Mouse (Mus musculus): ENCODE results near the gene Lypla2.
"Not testable (repeated sequence)": the region's sequence is repeated elsewhere in the genome, so short reads cannot be mapped to it uniquely, and the experiment has no call there.

Lypla2 gene

DNA sequence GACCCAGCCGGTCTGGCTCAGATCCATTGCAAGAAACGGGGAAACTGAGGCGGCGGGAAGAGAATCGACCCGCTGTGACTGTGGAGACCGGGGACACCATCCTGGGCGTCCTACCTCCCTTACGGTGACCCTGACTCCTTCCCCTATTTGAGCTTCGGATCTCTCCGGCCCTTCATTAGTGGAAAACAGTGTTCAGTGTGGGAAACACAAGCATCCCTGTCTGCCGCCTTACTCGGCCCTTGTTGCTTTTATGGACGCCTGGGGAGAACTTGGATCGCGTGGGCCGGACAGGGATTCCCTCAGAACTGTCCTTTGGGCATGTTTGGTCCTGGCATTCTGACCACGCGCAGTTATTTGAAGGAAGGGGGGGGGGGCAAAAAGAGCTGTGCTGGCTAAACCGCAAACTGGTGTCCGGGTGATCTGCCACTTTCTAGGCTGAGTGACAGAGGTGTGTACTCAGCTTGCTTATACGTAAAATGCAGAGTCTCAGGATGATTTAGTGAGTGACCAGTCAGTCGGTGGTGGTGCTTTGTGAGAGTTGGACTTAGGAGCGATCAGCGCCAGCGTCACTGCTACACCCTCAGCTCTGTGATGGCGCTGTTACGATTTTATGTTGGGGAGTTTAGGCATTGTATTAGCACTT is 25.6 kb downstream of the Lypla2 start:
- DNase-seq = peak in 1 of 2 experiments; percentile 68

DNA sequence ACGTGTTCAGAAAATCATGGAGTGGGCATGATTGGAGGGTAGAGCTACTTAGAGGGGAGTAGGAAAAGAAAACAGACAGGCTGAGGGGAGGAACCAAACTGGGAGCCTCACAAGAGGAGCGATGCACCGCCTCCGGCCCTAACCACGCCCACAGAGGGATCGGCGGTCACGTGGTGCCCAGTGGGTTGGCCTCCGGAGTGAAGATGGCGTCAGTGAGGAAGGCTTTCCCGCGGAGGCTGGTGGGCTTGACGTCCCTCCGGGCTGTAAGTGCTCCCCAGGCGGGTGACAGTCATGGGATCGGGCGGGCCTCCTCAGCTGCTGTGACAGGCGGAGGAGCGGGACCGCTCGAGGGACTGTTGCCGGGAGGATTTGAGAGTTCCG is 26.2 kb downstream of the Lypla2 start, which contains the start of gene Hmgcl:
Gene Hmgcl, plus strand, starts transcription at position 171 of the 381 bp plus-strand sequence.
- DNase-seq = peak; percentile 96 to 97

DNA sequence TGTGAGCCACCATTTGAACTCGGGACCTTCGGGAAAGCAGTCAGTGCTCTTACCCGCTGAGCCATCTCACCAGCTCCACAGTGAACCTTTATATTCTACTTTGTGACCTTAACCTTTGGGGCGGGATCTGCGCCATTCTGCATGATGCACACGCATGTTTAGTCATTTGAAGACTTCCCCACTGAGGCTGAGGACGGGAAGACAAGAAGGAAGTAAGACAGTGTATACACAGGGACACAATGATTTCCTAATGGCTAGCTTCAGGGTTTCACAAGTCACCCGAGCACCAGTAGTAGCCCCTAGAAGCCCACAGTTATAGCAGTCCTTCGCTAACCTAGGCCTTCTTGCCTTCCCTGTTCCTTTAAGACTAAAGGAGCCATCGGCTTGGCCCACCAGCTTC is 26.7 kb downstream of the Lypla2 start:
- peak in 1 of 2 experiments; percentile 21 for DNase-seq

DNA sequence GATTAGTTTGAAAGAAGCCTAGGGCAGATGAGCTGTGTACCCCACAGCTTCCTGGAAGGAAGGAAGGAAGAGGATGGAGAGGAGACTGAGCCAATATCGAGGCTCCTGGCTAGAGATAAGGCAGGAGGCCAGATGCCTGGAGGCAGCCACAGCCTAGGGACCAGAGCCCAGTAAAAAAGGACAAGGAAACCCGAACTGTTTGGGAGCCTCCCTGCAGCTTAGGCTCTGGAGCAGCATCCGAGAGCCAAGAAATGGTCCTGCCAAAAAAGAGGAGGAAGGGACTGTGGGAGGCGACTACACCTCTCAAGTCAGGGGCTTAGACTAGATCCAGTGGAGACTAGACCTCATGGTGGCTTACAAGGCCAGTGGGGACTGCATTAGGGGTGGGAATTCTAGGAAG is 29.0 kb downstream of the Lypla2 start:
- DNase-seq = peak in 1 of 2 experiments; percentile 58

DNA sequence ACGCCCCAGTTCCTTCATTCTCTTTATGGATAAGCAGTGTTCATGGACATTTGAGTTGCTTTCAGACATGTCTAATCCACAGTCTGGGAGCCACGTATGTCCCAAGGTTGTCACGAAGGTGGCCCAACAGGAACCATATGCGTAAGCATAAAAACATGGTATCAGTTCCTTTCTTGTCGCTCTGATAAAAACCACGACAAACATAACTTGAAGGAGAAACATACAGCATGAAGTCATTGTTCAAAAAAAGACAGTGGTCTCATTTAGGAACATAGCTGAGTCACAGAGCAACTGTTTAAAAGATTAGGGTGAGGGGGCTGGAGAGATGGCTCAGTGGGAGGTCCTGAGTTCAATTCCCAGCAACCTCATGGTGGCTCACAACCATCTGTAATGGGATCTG is 30.2 kb downstream of the Lypla2 start:
- no peak for DNase-seq

DNA sequence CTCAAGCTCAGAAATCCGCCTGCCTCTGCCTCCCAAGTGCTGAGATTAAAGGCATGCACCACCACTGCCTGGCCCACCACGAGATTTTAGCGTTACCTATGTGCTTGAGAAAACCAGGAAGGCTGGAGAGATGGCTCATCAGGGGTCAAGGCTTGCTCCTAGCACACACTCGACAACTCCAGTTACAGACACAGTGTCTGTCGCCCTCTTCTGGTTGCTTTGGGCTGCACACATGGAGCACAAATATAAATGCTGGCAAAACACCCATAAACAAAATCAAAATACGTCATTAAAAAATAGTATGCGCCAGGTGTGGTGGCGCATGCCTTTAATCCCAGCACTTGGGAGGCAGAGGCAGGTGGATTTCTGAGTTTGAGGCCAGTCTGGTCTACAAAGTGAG is 31.4 kb downstream of the Lypla2 start:
- DNase-seq = not testable (repeated sequence)

DNA sequence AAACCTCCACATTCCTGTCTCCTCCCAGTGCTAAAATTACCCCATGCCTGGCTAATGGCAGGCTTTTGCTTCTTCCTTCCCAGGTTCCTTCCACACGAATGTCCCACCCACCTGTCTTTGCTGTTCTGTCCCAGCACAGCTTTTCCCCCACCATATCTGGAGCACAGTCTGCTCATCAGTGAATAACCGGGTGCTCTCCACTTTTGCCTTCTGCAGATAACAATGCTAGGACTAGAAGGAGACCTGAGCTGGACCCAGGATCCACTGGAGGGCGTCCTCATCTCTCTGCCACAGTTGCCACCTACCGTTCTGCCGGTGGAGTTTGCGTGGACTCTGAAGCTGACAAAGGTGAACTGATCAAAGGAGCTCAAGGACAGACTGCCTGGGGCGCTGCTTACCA is 33.6 kb downstream of the Lypla2 start:
- DNase-seq = no peak

DNA sequence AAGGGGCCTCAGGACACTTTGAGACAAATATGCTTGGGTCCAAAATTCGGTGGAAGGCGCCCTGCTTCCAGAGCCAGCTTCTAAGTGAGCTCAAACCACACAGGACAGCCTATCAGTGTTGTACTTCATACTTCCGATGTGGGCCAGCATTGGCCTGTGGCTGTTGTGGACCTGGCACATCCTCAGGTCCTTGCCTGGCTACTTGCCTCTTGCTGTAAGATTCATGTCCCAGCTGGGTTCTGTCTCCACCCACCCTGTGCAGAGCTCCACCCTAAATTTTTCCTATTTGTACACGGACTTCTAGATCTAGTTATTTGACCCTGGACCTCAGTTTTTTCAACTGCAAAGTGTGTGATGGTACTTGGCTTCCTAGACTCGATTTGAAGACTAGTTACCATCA is 36.9 kb downstream of the Lypla2 start:
- no peak for DNase-seq

DNA sequence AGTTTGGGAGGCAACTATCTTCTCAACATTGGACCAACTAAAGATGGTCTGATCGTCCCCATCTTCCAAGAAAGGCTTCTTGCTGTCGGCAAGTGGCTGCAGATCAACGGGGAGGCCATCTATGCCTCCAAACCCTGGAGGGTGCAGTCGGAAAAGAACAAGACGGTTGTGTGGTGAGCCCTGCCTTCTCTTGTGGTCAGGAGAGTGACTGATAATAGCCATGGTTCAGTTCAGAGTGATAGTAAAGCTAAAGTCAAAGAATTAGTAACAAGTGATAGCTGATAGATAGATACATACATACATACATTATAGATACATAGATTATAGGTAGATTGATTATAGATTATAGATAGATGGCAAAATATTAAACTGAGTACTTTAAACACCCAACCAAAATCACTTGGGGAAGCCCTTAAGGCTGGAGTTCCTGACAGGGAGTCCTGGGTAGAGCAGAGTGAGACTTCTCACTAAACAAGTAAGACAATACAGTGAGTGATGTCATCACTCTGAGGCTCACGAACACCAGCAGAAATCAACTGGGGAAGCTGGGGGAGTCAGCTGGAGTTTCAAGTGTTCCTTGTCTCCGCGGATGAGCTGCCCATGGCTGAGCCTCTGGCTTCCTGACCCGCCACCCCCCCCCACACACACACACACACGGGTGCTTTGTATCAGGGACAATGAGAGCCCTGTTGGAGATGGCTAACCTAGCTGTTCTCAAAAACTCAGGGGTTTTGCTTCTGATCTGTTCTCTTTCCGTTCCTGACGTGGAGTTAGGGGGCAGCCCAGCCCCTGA is 37.5 kb downstream of the Lypla2 start:
- no peak for DNase-seq

DNA sequence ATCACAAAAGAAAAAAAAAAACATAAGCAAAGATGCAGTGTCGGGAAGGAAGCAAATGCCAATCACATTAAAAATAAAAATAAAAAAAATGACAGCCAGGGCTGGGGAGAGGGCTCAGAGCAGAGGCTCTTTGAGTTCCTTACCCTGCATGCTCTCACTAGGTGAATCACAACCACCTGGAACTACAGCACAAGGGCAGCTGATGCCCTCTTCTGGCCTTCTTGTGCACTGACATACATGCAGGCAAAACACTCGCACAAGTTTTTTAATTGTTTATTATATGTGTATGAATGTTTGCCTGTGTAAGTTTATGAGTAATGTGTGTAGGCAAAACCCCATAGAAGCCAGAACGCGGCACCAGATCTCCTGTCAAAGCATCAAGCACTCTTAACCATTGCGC is 40.6 kb downstream of the Lypla2 start:
- peak in 1 of 2 experiments; percentile 36 for DNase-seq

DNA sequence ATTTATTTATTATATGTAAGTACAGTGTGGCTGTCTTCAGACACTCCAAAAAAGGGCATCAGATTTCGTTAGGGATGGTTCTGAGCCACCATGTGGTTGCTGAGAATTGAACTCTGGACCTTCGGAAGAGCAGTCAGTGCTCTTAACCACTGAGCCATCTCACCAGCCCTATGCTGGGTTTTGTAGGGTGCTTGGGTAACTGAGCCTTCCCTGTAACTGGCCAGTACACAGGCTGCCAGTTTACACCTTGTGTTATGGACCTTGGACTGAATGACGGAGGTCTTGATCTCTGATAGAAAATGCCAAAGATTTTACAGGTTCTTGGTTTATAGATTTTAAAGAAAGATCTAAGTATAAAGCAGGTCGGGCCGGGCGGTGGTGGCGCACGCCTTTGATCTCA is 42.2 kb downstream of the Lypla2 start:
- DNase-seq = no peak

DNA sequence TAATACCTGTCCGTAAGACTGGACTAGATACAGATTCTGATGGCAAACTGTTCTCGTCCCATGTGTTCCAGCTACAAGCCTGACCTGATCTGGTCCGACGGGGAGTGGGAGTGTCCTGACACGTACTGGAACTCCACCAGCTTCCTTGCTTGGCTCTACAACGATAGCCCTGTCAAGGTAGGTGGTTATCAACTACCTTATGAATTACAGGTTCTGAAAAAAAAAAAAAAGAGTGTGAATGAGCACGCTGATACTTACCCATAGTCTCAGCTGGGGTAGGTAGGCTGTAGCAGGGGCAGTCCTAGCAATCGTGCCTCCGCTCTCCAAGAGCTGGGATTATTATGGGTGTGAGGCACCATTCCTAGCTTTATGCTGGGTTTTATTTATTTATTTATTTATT is 42.6 kb downstream of the Lypla2 start:
- no peak for DNase-seq

DNA sequence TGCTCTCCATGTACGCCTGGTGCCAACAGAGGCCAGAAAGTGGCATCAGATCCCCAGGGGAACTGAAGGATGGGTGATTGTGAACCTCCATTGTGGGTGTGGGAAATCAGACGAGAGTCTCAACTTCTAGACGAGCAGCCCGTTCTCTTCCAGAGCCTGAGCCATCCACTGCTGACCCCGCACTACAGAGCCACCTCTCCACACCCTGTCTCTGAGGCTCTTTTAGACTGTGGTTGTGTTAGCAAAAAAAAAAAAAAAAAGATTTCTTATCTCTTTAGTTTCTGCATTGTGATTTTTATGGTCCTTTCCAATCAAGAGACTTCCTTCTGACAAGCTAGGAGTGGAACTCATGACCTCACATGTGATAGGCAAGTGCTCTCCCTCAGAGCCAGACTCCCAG is 43.0 kb downstream of the Lypla2 start:
- no peak for DNase-seq

DNA sequence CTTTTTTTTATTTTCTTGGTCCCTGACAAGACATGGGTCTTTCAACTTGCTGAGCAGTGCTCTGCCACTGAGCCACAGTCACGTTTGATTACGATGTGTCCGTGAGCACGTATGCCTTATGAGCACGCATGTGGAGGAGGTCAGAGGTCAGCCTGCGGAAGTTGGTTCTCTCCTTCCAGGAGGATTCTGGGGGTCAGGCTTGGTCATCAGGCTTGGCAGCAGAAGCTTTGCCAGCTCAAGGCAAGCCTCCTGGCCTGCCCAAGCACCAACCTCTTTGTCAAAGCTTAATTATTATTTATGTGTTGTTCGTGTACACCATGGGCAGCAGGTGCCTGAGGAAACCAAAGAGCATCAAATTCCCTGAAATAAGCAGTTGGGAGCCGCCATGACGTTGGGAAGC is 44.0 kb downstream of the Lypla2 start:
- no peak for DNase-seq

DNA sequence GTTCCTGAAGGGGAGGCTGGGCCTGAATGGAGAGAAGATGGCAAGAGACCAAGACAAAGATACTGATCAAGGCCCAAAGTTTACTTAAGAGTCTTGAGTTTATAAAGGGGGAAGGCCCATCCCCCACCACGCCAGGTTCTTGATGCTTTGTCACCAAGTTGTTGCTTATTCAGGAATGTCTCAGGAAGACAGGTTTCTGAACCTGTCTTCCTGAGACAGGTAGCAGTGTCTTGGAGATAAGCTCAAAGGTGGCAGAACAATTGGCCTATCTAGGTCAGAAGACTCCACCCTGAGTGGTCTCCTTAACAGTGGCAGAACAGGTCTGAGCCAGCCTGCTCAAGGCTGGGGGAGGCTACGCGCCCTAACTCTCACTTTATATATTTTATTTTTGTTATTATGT is 45.6 kb downstream of the Lypla2 start:
- no peak for DNase-seq

DNA sequence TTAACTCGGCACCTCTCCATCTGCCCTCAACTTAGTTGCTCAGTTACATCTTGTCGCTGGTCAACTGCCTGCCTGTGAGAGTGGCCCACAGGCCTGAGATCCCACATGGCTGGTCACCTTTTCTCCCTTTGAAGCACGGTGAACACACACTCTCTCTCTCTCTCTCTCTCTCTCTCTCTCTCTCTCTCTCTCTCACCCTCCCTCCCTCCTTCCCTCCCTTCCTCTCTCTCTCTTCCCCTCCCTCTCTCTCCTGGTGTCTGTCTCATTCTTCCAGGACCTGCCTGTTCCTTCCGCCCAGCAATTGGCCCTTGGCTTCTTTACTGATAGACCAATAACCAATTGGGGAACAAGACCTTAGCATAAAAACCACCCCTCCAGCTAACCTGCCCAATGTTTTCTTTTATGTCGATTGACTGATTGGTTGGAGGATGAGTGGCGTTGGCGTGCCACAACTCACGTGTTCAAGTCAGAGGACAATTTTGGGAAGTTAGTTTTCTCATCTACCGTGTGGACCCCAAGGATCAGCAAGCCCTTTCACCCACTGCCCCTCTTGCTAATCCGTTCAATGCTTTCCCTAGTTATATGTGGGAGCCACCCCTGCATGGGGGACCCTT is 46.1 kb downstream of the Lypla2 start:
- DNase-seq = no peak

DNA sequence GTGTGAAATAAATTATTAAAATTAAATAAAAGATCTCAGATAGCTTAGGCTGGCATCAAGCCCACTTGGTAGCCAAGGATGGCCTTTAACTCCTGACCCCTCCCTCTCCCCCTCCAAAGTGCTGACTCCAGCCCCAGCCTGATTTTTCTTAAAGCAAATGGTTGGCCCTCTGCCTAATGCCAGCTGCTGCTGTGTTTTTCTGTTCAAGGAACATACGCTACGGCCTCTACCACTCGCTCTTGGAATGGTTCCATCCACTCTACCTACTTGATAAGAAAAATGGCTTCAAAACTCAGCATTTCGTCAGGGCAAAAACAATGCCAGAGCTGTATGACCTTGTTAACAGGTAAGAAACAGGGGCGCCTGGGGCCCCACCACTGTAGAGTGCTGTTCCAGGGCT is 47.1 kb downstream of the Lypla2 start:
- DNase-seq = no peak

DNA sequence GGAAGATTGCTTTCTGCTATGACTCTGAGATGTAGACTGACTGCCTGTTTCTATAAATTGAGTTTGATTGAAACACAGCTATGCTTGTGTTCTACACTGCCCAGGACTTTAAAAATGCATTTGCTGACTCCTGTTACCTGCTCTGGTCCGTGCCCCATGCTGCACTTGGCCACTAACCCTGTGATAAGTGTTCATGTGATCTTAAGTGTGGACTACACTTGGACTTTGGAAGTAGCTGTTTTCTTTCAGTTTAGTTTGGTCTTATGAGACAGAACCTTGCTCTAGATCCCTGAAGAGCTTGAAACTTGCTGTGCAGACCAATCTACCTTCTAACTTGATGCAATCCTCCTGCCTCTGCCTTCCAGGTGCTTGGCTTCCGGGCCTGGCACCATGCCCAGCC is 48.0 kb downstream of the Lypla2 start:
- DNase-seq = no peak

DNA sequence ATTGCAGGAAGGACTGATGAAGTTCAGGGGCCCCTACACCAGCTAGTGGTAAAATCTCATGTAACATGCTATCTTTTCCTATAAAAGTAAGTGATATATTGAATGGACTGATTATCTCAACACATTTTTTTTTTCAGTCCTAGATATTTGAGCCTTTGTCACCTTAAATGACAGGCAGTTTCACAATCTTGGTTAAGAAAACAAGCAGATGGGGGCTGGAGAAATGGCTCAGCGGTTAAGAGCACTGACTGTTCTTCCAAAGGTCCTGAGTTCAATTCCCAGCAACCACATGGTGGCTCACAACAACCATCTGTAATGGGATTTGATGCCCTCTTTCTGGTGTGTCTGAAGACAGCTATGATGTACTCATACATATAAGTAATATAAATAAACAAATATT is 50.2 kb downstream of the Lypla2 start:
- DNase-seq = no peak

DNA sequence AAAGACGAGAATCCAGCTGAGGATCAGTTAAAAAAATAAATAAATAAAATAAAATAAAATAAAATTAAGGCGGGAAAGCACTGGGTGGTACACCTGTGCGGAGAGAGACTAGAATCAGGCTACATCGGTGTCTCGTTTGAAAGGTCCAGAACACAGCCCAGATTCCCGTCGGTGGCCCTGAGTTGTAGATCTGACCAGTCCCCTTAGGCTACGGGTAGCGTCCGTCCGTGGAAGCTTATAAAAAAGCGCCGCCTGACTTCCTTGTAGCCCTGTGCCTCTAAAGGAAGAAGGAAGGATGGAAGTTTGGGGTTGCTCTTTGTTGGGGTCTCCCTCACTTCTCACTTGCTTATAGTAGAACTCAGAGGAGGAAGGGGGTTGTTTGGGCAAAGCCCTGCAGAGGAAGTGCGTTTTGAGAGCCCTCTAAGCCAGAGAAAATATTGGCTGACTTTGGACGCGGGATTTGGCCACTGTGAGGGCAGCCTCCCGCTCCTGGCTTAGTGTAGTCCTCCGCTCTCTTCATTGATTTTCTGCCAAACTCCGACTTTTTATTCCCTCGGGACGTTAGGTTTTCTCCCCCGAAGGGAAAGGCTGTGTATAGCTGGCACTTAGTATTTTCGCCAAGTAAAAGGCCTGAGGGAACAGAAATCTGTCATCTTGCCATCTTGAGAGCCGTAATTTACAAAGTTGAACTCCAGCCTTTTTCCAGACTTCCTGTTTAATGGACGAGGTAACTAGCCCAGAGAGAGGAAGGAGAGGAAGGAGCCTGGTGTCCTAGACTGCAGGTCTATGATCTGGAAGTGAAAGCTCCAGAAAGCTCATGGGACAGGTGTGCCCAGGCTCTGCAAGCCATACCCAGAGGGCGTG is 50.9 kb downstream of the Lypla2 start:
- DNase-seq = no peak

DNA sequence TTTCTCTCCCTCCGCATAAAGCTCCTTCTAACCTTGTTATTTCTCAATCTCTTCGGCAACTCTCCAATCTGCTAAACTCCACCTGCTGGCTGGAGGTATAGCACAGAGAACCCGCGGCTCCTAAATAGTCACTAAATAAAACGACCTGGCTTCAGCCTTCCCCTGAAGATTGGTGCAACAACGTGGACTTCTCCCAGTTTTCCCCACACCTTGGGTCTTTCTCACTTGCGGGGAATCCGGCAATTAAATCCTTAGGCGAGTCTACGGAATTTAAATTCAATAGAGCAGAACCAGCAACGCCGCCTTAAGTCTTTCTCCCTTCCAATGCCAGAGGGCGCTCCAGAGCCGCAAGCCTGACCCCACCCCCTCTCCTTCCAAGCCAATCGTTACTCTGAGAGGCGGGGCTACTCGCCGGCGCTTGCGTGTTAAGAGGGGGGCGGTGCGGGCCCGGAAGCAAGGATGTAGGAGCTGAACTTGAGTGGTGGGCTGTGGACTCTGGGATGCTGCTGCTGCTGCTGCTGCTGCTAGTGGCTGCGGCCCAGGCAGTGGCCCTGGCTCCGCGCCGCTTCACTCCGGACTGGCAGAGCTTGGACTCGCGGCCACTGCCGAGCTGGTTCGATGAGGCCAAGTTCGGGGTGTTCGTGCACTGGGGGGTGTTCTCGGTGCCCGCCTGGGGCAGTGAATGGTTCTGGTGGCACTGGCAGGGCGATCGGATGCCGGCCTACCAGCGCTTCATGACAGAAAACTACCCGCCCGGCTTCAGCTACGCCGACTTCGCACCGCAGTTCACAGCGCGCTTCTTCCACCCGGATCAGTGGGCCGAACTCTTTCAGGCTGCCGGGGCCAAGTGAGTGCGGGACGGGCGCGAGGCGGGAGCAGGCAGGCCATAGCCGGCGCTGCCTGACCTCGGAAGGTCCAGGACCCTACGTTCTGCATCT is 51.9 kb downstream of the Lypla2 start, which contains the start of gene Fuca1:
Gene Fuca1, plus strand, starts transcription at position 432 of the 938 bp plus-strand sequence.
- peak; percentile 98 for DNase-seq

DNA sequence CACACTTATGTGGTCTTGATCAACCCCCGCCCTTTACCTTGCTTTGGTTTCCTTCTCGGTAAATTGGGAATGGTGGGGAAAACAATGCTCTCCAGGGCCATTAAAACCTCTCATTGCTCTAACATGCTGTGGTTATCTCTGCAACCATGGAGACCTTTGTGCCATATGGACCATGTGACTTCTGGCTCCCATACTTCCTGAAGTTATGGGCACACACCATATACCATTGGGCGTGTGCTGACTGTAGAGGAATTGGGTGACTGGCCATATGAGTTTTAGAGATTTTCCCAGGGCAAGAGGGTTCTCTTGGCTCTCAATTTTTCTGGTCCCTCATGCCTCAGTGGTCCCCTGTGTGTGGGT is 53.2 kb downstream of the Lypla2 start:
- DNase-seq = no peak

All from cerebellum, postnatal 14 days (tissue).